Comparison of ENCODE assay signal across 10 mouse cellular contexts in genomic region chr11:32676777-32677176, GRCm38 (mm10). TPM values are rescaled to one million over a fixed set of nuclear protein-coding genes. Genes with fewer than 3 reads are reported as not detected.
DNase-seq lines count a peak whose midpoint lies in the region; TF ChIP-seq lines count a peak whose summit lies in the region.
"Had no signal": no experiment of that assay in that cellular context is flagged by ENCODE, and none has a peak within 500 bp of the region (broad histone marks: within the 10 kb centered on the region; RNA-seq: fewer than 3 reads in every experiment).

No protein-coding gene starts in this region.

- no peak for TF ChIP-seq CTCF in left cerebral cortex, adult 2 months (IDR thresholded peaks at IDR 0.05)

- no peak overlapping the region for H3K4me3 ChIP-seq in left cerebral cortex, adult 2 months
- H3K4me3 ChIP-seq: embryonic facial prominence, embryonic 12.5 days had no signal

- peak; percentile 91 for DNase-seq in heart, adult 11 months
- DNase-seq in heart, postnatal 25 days (ENCODE audit: low spot score), result no peak
- DNase-seq in thymus, postnatal 14 days, result peak; percentile 38
- no peak for DNase-seq in thymus, adult 18-20 months
- DNase-seq in left cerebral cortex, adult 2 months (ENCODE audit: extremely low spot score in 1 of 2, low spot score in 2 of 2), result peak; percentile 54 to 58
- DNase-seq in telencephalon, adult 2 months (ENCODE audit: low read depth, low spot score), result peak; percentile 74
- DNase-seq in cerebellum, adult 9-11 months, result no peak
- no peak for DNase-seq in MN1 (ENCODE audit: low spot score)

- intact Hi-C loops in heart, postnatal 25 days (cut with DNase I), result no loop called here
- intact Hi-C loops in left cerebral cortex, adult 2 months (cut with DNase I), result no loop called here

- peak overlapping the region; percentile 76 for H3K27ac ChIP-seq in left cerebral cortex, adult 2 months
- H3K27ac ChIP-seq: embryonic facial prominence, embryonic 12.5 days; kidney, postnatal 0 days had no signal

RNA-seq across cellular contexts. Expression of gene Fbxw11, which starts 34.3 kb away (rescaled TPM):
- total RNA-seq in heart, postnatal 25 days (2021), result 10 to 100 TPM; 50.1 to 51.0 TPM
- 100 to 1,000 TPM; 122 to 125 TPM for total RNA-seq in left cerebral cortex, adult 2 months (2021)

Comparison
In these comparisons a context has a peak if more than half of its experiments do, and no peak if none do; other contexts are left out.
1. DNase-seq: peak in heart, adult 11 months (single experiment), thymus, postnatal 14 days (single experiment), left cerebral cortex, adult 2 months (2 of 2) and telencephalon, adult 2 months (single experiment); none in heart, postnatal 25 days (single experiment), thymus, adult 18-20 months (0 of 2), cerebellum, adult 9-11 months (single experiment) and MN1 (single experiment).